Mouse (Mus musculus) urinary bladder, postnatal 4 days (tissue): Measurements from ENCODE around the gene Ntf5.
A peak's percentile ranks its signal among the peaks of the same experiment; 100 is the strongest.

Source experiments
- DNase-seq, 2 experiments: peaks; one replicate each; pipeline ENCODE4 v3.0.0; 2021 to 2022; ENCODE audit warnings: low spot score in 2 of 2

Gene Ntf5

DNA sequence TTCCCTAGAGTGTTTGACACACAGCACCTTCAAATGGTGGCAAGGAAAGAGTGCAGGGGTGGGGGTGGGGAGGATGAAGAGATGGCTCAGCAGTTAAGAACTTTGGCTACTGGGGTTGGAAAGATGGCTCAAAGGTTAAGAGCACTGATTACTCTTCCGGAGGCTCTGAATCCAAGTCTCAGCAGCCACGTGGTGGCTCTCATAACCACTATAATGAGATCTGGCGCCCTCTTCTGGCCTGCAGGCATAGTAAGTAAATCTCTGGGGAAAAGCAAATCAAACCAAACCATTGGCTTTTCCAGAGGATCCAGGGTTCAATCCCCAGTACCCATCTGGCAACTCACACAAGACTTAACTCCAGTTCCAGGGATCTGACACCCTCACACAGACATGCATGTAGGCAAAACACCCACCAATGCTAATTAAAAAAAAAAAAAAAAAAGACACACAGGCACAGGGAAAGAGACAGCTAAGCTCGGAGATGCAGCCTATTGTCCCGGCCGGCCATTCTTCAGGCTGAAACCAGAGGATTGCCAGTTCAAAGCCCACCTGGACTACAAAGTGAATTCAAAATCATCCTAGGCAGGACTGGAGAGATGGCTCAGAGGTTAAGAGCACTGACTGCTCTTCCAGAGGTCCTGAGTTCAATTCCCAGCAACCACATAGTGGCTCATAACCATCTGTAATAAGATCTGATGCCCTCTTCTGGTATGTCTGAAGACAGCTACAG, 9.8 kb upstream of the Ntf5 start:
- DNase-seq, result peak in 1 of 2 experiments; percentile 70

DNA sequence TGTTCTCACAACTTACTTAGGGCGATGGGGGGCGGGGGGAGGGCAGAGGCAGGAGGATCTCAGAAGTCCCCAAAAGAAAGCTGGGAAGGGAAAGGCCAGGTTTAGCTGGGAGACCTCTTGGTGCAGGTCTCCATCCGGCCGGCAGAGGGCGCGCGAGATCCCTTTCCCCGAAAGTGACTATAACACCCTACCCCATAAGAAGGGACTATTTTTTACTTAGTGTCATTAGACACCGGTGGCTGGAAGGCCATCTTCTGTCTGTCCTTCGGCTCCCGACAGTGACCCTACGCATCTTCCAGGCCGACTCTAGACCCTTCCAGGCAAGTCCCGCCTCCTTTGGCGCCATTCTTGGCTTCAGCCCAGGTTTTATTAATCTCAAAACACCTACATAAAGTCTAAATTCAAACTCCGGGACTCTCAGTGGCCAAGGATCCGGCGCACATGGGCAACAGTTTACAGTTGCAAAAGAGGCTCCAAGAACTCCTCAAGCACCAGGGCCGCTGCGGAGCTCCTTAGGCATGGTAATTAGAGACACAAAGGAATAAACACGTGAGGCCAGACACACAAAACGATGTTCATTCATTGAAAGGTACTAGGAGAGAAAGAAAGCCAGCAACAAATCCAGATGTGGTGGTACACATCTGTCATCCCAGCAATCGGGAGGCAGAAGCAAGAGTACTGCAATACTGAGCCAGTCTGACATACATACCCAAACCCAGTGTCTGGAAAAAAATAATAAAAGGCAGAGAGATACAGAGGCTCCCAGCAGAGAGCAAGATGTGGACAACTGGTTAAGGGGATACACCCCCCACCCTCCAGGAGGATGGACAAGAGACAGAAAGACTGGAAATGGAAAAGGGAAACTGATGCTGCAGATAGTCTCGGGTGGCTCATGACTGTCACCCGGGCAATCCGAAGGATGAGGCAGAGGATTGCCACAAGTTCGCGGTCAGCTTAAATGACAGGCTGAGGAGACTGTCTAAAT, 8.1 kb upstream of the Ntf5 start, which contains the start of gene Kcna7:
Gene Kcna7 (plus strand): TSS at position 563 of the 985 bp plus-strand sequence.
- DNase-seq, result peak; percentile 64 to 77

DNA sequence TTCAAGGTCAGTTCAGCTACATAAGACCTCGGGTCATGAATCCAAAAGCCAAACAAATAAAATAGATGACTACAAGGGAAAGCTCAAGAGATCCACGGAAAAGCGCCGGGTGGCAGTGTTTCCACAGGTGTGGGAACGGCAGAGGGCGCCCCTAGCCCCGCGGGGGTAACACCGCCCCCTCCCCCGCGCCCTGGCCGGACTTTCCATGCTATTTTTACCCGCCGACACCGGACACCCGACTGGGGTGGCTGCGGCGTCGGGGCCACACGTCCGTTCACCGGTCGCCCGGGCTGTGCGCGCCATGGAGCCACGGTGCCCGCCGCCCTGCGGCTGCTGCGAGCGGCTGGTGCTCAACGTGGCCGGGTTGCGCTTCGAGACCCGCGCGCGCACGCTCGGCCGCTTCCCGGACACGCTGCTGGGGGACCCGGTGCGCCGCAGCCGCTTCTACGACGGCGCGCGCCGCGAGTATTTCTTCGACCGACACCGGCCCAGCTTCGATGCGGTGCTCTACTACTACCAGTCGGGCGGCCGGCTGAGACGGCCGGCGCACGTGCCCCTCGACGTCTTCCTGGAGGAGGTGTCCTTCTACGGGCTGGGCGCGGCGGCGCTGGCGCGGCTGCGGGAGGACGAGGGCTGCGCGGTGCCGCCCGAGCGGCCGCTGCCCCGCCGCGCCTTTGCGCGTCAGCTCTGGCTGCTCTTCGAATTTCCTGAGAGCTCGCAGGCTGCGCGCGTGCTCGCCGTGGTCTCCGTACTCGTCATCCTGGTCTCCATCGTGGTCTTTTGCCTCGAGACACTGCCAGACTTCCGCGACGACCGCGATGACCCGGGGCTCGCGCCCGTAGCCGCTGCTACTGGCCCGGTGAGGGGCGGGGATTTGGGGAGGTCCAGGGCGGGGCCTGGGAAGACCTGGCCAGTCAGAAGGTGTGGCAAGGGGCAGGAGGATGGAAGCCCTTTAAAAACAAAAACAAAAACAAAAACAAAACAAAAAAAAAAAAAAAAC, 7.0 kb upstream of the Ntf5 start:
- peak in 1 of 2 experiments; percentile 58 for DNase-seq

DNA sequence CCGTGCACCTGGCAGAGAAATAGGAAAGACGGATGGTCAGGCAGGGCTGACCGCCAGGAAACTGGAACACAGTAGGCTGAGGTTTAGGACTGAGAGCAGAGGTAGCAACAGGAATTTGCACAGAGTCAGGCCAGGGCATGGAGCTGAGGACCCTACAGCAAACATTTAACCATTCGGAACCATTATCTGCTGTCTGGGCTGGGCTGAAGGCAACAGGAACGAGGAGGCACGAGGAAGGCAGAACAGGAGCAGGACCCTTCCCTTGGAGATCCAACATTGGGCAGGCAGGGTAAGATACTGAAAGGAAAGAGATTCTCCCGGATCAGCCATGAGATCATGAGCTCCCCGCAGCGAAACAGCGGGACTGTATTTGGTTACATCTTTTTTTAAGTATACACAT, 5.7 kb upstream of the Ntf5 start:
- peak in 1 of 2 experiments; percentile 43 for DNase-seq

DNA sequence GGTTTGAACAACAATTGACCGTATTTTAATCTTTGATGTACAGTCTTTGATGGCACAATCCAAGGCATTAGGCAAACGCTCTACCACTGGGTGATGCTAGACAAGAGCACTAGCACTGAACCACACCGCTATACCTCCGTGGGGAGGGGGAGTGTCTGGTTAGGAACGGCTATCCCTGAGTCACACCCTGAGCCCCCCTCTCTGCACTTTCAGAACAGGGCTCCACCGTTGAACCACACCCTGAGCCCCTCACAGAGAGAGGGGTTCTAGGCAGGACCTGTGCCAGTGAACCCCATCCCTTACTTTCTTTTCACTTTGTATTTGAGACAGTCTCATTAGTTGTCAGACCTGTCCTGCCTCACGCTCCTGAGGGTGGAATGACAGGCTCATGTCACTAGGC, 5.1 kb upstream of the Ntf5 start:
- no peak for DNase-seq

DNA sequence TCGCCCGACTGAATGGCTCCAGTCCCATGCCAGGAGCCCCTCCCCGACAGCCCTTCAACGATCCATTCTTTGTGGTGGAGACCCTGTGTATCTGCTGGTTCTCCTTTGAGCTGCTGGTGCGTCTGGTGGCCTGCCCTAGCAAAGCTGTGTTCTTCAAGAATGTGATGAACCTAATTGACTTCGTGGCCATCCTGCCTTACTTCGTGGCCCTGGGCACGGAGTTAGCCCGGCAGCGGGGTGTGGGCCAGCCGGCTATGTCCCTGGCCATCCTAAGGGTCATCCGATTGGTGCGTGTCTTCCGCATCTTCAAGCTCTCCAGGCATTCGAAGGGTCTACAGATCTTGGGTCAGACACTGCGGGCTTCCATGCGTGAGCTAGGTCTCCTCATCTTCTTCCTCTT, 4.5 kb upstream of the Ntf5 start:
- DNase-seq, result peak in 1 of 2 experiments; percentile 58

DNA sequence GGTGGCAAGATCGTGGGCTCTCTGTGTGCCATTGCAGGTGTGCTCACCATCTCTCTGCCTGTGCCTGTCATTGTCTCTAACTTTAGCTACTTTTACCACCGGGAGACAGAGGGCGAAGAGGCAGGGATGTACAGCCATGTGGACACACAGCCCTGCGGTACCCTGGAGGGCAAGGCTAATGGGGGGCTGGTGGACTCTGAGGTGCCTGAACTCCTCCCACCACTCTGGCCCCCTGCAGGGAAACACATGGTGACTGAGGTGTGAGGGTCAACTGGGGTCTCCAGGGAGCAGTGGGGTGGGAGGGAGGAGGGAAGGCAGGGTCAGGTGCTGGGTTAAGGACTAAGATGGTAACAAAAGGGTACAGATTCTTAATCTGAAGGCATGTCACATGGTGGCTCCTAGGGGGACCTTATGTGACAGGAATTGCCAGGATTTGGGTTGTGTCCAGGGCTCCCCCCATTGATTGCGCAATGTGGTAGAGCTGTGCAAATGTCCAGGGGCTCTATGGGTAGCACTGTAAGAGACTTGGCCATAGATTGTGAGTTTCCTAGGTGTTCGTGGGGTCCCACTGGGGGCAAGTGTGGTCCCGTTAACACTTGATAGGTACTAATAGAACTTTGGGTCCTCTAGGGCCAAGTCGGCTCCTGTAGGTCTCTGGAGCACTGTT, 3.9 kb upstream of the Ntf5 start:
- peak in 1 of 2 experiments; percentile 53 for DNase-seq

DNA sequence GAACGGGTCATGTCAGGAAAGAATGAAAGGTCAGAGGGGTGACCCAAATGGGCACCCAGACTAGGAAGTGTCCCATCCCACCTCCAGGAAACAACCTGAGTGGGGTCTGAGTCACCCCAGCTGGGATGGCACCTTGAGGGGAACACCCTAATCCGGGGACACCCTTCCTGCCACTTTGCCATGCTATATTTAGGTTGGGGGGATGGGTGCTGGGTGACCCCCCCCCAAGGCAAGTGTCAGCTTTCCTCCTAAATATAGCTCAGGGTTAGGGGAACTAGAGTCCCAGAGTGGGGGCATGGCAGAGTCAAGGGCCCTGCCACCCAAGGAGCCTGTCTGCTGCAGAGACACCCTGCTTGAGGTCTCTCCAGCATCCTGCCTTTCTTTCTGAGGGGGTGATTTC, 1.1 kb upstream of the Ntf5 start:
- DNase-seq, result peak in 1 of 2 experiments; percentile 49

DNA sequence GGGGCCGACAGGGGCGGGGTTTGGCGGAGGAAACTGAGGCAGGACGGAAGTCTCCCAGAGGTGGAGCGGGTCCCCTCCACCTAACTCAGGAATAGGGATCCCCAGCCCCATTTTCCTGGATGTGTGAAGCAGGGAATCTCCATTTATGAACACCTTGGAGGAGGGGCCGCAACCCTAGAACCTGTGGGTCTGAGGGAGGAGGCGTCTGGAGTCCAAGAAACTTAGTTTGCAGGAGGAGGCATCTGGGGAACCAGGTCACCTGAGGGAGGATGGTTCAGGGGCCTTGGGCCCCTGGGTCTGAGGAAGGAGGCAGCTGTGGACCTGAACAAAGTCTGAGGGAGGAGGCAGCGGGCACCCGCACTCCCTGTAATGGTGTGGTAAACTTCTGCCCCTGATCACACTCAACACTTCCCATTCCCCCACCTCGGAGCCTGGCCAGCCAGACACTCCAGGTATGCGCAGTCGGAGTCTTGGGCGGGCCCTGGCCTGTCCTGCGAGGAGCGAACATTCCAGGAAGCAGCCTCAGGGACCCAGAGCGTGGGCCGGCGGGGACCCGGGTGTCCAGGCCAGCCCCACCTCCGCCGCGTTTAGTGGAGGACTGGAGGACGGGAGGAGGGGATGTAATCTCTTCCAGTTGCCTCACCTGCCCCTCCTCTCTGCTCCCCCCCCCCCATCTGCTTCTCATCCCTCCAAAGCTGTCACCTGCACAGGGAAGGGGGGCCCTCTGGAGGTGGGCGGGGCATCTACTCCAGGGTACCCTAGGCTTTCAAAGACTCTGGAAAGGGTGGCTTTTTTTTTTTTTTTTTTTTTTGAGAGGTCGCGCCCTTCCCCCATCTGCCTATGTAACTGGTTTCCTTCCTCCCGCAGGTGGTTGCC, 607 bp downstream of the Ntf5 start:
- peak in 1 of 2 experiments; percentile 70 for DNase-seq

DNA sequence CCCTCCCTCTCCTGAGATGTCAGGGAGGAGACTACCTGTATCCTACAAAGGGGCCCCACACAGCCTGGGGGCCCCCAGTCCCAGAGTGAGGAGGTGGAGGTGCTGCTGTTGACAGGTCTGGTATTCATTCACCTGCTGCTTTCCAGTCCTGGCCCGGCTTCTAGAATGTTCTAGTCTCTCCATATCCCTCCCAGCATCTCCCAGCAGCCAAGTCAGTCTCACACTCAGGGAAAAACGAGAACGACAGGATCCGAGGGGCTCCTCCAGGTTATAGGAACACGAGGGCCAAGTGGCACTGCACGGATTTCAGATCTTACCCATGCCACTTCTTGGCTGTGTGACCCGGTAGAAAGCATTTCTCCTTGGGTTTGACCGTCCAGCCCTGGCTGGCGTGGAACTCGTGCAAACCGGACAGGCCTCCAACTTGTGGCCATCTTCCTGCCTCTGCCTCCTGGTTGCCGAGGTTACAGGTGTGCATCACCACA, 1.3 kb downstream of the Ntf5 start:
- no peak for DNase-seq

DNA sequence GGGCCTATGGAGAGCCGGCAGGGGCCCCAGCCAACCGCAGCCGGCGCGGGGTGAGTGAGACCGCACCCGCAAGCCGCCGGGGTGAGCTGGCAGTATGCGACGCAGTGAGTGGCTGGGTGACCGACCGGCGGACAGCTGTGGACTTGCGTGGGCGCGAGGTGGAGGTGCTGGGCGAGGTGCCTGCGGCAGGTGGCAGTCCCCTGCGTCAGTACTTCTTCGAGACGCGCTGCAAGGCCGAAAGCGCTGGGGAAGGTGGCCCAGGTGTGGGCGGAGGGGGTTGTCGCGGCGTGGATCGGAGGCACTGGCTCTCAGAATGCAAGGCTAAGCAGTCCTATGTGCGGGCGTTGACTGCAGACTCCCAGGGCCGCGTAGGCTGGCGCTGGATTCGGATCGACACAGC, 2.1 kb downstream of the Ntf5 start:
- DNase-seq, result peak in 1 of 2 experiments; percentile 56

DNA sequence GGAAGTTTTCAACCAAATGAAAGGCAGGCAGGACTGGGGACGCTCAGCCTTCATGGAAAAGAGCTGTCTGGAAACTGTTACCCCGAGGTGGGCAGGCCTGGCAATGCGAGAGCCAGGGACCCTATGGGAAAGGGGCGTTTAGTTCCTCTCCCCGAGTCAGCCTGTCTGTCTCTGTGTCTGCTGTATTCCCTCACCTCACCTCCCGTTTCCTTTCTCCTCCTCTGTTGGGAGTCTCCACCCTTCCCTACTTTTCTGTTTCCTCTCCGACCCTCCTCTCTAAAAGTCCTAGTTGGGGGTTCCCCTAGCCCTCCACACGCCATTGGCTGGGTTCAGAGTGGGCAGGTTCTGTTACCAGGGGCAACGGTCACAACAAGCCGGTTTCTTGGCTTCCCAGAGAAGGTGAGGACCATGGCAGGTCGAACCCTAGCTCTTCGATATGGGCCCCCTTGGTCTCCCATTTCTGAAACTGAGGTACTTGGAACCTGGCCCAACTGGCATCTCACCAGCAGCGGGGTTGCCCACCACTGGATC, 4.5 kb downstream of the Ntf5 start:
- peak in 1 of 2 experiments; percentile 50 for DNase-seq

DNA sequence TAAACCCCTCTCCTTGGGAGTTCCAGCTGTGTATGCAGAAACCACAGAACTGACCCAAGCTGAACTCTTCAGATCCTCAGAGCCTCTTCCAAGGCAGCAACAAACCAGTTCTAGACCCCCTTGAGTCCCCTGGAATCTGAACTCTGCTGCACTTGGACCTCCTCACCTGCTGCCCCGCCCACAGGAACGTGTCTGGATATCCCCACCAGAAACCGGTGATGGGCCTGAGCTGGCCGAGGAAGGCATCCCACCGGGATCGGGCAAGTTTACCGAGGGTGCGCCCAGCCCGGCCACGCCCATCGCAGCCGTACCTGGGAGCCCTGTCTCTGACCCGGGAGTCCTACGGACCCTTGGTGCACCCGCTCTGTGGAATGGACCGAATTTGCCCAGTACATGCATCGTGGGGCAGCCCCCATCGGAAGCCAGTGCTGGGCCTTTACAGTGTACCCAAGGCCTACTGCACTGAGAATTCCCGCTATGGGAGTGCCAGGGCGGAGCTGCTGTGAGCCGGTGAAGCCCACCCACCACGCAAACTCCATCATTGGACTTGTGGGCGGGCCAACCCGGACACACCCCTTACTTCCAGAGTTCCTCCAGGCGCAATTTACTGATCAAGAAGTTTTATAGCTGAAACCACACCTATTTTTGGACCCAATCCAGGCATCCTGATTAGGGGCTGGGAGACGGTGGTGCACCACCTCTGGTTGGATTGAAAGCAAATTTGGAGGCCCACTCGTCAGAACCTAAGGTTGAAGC, 6.5 kb downstream of the Ntf5 start:
- no peak for DNase-seq

DNA sequence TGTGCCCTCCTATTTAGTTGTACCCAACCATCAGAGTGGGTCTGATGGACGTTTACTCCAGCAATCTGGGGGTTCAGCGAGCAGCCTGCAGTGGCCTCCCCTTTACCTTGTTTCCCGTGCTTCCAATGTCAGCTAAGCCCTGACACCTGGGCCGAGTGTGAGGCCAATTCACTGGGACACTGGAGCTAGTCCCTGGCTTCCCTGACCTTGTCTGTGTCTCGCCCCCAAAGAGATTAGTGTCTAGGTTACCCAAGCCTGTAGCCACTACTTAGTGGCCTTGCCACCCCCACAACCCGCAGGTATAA, 7.1 kb downstream of the Ntf5 start, which contains the start of gene Lhb:
Gene Lhb (plus strand): TSS at position 206 of the 305 bp plus-strand sequence.
- peak in 1 of 2 experiments; percentile 49 for DNase-seq

DNA sequence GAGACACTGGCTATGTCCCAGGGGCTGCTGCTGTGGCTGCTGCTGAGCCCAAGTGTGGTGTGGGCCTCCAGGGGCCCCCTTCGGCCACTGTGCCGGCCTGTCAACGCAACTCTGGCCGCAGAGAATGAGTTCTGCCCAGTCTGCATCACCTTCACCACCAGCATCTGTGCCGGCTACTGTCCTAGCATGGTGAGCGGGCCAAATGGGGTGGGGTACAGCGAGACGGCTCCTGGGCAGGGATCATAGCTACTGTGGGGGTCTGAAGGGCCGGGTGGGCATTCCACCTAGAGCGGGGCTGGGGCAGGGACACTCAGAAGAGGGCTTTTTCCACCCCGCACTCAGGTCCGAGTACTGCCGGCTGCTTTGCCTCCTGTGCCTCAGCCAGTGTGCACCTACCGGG, 7.7 kb downstream of the Ntf5 start:
- peak in 1 of 2 experiments; percentile 58 for DNase-seq

DNA sequence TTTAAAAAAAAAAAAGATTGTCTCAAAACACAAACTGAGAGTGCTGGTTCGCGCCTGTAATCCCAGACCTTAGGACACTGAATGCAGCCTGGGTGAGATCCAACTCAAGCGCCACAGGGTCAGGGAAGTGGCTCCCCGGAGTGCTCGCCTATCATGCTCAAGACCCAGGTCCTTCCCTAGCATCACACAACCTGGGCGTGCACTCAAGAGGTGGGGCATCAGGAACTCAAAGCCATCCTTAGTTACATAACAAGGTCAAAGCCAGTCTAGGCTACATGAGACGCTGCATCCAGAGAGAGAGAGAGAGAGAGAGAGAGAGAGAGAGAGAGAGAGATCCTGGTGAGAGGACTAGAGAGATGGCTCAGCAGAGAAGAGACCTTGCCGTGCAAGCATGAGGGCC, 13.1 kb downstream of the Ntf5 start:
- DNase-seq, result no peak

DNA sequence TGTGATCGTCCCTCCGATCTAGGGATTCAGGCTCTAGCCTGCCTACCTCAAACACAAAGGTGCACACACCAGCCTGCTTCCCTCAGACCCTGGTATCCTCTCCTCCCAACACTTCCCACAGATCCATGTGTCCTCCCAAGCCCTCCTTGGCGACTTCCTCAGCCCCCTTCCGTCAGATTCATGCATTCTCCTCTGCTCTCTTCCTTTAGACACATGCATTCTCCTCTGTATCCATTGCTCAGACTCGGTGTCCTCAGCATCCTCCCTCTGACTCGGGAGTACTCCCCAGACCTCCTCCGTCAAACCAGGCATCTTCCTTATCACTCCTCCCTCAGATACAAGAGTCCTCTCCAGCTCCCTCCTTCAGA, 20.3 kb downstream of the Ntf5 start:
- no peak for DNase-seq

DNA sequence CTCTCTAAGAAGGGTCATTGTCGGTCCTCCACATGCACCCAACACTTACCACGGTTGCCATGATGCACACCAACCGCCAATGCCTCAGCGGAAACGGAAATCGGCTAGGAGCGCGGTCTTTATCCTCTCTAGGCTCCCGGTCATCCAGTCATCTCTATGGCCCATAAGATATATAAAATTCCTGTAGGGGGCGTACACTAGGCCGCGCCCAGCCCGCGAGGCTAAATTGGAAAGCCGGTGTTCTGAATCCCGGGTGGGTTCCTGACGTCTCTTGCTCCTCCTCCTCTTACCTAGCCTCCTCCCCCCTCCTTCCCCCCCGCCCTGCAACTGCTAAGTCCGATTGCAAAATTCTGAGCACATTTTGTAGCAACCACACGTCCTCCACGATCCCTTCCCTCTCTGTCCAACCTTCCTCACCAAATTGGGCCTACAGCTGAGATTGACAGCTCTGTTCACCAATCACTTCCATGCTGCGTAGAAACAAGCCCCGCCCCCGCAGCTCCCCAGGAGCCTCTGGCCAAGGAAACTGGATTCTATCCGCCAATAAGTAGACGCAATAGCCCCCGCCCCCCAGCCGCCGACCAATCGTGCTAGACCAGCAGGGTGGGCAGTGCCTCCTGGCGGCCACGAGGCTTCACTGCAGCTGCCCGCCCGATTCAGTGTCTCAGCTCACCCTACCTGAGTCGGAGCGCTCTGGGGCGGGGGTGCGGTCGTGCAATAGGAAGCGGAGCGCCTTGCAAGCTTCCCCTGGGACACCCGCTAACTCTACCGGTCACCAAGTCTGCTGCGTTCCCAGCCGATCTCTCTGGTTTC, 20.9 kb downstream of the Ntf5 start, which contains the start of gene Gys1:
Gene Gys1 (plus strand): TSS at position 642 of the 813 bp plus-strand sequence.
- DNase-seq, result peak; percentile 100
